Comparison of ENCODE assay signal across 9 mouse cellular contexts in genomic region chr4:137676057-137676456, GRCm38 (mm10). TPM values are rescaled to one million over a fixed set of nuclear protein-coding genes. Genes with fewer than 3 reads are reported as not detected.
DNase-seq lines count a peak whose midpoint lies in the region; ATAC-seq and TF ChIP-seq lines count a peak whose summit lies in the region.
"Had no signal": no experiment of that assay in that cellular context is flagged by ENCODE, and none has a peak within 500 bp of the region (broad histone marks: within the 10 kb centered on the region; RNA-seq: fewer than 3 reads in every experiment).

No protein-coding gene starts in this region.

- H3K4me3 ChIP-seq in hindbrain, embryonic 11.5 days (ENCODE audit: low read depth, low read length) = no peak overlapping the region
- H3K4me3 ChIP-seq in hindbrain, embryonic 16.5 days (ENCODE audit: low read length) = no peak overlapping the region
- H3K4me3 ChIP-seq in bone marrow macrophage, adult 2 months (ENCODE audit: insufficient read depth, low read length) = no peak overlapping the region
- no peak overlapping the region for H3K4me3 ChIP-seq in forebrain, embryonic 10.5 days
- H3K4me3 ChIP-seq in hindbrain, embryonic 12.5 days = no peak overlapping the region
- H3K4me3 ChIP-seq in limb, embryonic 10.5 days = no peak overlapping the region

- H3K9ac ChIP-seq in hindbrain, embryonic 11.5 days (ENCODE audit: low read depth, low read length) = no peak overlapping the region
- H3K9ac ChIP-seq in hindbrain, embryonic 16.5 days (ENCODE audit: low read depth, low read length) = no peak overlapping the region
- H3K9ac ChIP-seq in hindbrain, embryonic 12.5 days = no peak overlapping the region

- peaks cover 7% of the 10 kb centered on the region; the same call in 1 of the 2 replicates for H3K4me1 ChIP-seq in hindbrain, embryonic 11.5 days (replicated peaks; ENCODE audit: control insufficient read depth, insufficient read depth, low read length)
- peaks cover 23% of the 10 kb centered on the region for H3K4me1 ChIP-seq in hindbrain, embryonic 16.5 days (ENCODE audit: control insufficient read depth, insufficient read depth, low read depth, low read length)
- H3K4me1 ChIP-seq in bone marrow macrophage, adult 2 months (ENCODE audit: control insufficient read depth, insufficient read depth, low read length) = no peaks in the 10 kb centered on the region
- H3K4me1 ChIP-seq in forebrain, embryonic 10.5 days = peaks cover 38% of the 10 kb centered on the region
- H3K4me1 ChIP-seq in hindbrain, embryonic 12.5 days = peaks cover 13% of the 10 kb centered on the region
- peaks cover 14% of the 10 kb centered on the region for H3K4me1 ChIP-seq in limb, embryonic 10.5 days

- peak; percentile 90 for DNase-seq in hindbrain, embryonic 11.5 days (ENCODE audit: low spot score)
- peak; percentile 76 for DNase-seq in forebrain, embryonic 10.5 days (ENCODE audit: extremely low spot score, low spot score)
- peak; percentile 90 for DNase-seq in limb, embryonic 10.5 days (ENCODE audit: low spot score)
- peak; percentile 70 for DNase-seq in naive thymus-derived CD4-positive, alpha-beta T cell, adult 2 months (ENCODE audit: low read depth)
- DNase-seq in spleen, postnatal 4 days (ENCODE audit: low spot score in 2 of 2) = peak; percentile 62 to 89

- H3K27ac ChIP-seq in hindbrain, embryonic 11.5 days (ENCODE audit: low read depth, low read length) = no peak overlapping the region
- no peak overlapping the region; the same call in 1 of the 2 replicates for H3K27ac ChIP-seq in hindbrain, embryonic 16.5 days (ENCODE audit: low read depth, low read length)
- no peak overlapping the region for H3K27ac ChIP-seq in bone marrow macrophage, adult 2 months (ENCODE audit: insufficient read depth, low read depth, low read length)
- H3K27ac ChIP-seq in forebrain, embryonic 10.5 days = no peak overlapping the region
- no peak overlapping the region for H3K27ac ChIP-seq in hindbrain, embryonic 12.5 days
- H3K27ac ChIP-seq in limb, embryonic 10.5 days = no peak overlapping the region
- H3K27ac ChIP-seq: macrophage had no signal

- 8% methylated on average over 11 of the region's 11 CpGs for WGBS in hindbrain, embryonic 11.5 days
- 6% methylated on average over 11 of the region's 11 CpGs for WGBS in hindbrain, embryonic 16.5 days
- 9% methylated on average over 11 of the region's 11 CpGs for WGBS in forebrain, embryonic 10.5 days
- WGBS in hindbrain, embryonic 12.5 days = 9% methylated on average over 9 of the region's 11 CpGs
- WGBS in limb, embryonic 10.5 days = 8% methylated on average over 11 of the region's 11 CpGs

- TF ChIP-seq CTCF in bone marrow macrophage, adult 2 months (IDR thresholded peaks at IDR 0.05; ENCODE audit: low read depth, low read length) = peak; percentile 83

- H3K9me3 ChIP-seq in hindbrain, embryonic 11.5 days (ENCODE audit: control insufficient read depth, low read length) = no peaks in the 10 kb centered on the region
- no peaks in the 10 kb centered on the region for H3K9me3 ChIP-seq in hindbrain, embryonic 16.5 days (ENCODE audit: control insufficient read depth, low read length)
- no peaks in the 10 kb centered on the region for H3K9me3 ChIP-seq in forebrain, embryonic 10.5 days
- H3K9me3 ChIP-seq in hindbrain, embryonic 12.5 days (replicated peaks) = no peaks in the 10 kb centered on the region
- H3K9me3 ChIP-seq in limb, embryonic 10.5 days (replicated peaks) = no peaks in the 10 kb centered on the region

- no peak for ATAC-seq in hindbrain, embryonic 11.5 days (ENCODE audit: low FRiP score)
- no peak for ATAC-seq in hindbrain, embryonic 16.5 days
- ATAC-seq in hindbrain, embryonic 12.5 days (ENCODE audit: low FRiP score) = peak; percentile 30; the same call in 1 of the 2 replicates

- no peak overlapping the region for H3K4me2 ChIP-seq in hindbrain, embryonic 11.5 days (replicated peaks; ENCODE audit: low read depth, low read length)
- H3K4me2 ChIP-seq in hindbrain, embryonic 16.5 days (ENCODE audit: low read length) = no peak overlapping the region
- no peak overlapping the region for H3K4me2 ChIP-seq in hindbrain, embryonic 12.5 days (replicated peaks)

- no peaks in the 10 kb centered on the region for H3K36me3 ChIP-seq in hindbrain, embryonic 11.5 days (ENCODE audit: control insufficient read depth, insufficient read depth, low read length)
- H3K36me3 ChIP-seq in hindbrain, embryonic 16.5 days (ENCODE audit: control insufficient read depth, insufficient read depth, low read length) = no peaks in the 10 kb centered on the region
- no peaks in the 10 kb centered on the region for H3K36me3 ChIP-seq in forebrain, embryonic 10.5 days (replicated peaks)
- H3K36me3 ChIP-seq in hindbrain, embryonic 12.5 days = no peaks in the 10 kb centered on the region
- no peaks in the 10 kb centered on the region for H3K36me3 ChIP-seq in limb, embryonic 10.5 days

- no peak for TF ChIP-seq POLR2A in bone marrow macrophage, adult 2 months (IDR thresholded peaks at IDR 0.05; ENCODE audit: borderline replicate concordance, low read depth, low read length)

- peaks cover 5% of the 10 kb centered on the region for H3K27me3 ChIP-seq in hindbrain, embryonic 11.5 days (ENCODE audit: control insufficient read depth, insufficient read depth, low read length)
- H3K27me3 ChIP-seq in hindbrain, embryonic 16.5 days (replicated peaks; ENCODE audit: control insufficient read depth, insufficient read depth, low read length) = no peaks in the 10 kb centered on the region
- H3K27me3 ChIP-seq in forebrain, embryonic 10.5 days (ENCODE audit: poor library complexity, severe bottlenecking) = peaks cover 39% of the 10 kb centered on the region
- H3K27me3 ChIP-seq in hindbrain, embryonic 12.5 days = peaks cover 33% of the 10 kb centered on the region
- peaks cover 41% of the 10 kb centered on the region for H3K27me3 ChIP-seq in limb, embryonic 10.5 days (ENCODE audit: low read depth, poor library complexity, severe bottlenecking)

RNA-seq across cellular contexts. Expression of gene Rap1gap, which starts 11.5 kb away (rescaled TPM):
- 8.5 and 9.1 TPM in 2 replicates for polyA plus RNA-seq in hindbrain, embryonic 11.5 days (2014; fragmentation: Nextera tagmentation; extraction: Ambion mirVana)
- polyA plus RNA-seq in hindbrain, embryonic 16.5 days (2015; fragmentation: Nextera tagmentation; extraction: Ambion mirVana) = 119 and 120 TPM in 2 replicates
- 2.9 and 3.0 TPM in 2 replicates for polyA plus RNA-seq in bone marrow macrophage, adult 2 months (2012; ENCODE audit: insufficient read depth, insufficient read length, missing spikeins)
- polyA plus RNA-seq in forebrain, embryonic 10.5 days (2016; fragmentation: Nextera tagmentation; extraction: Ambion mirVana) = 3.8 and 4.0 TPM in 2 replicates
- polyA plus RNA-seq in hindbrain, embryonic 12.5 days (2016; fragmentation: Nextera tagmentation; extraction: Ambion mirVana) = 17.1 and 19.8 TPM in 2 replicates
- 2.8 and 4.2 TPM in 2 replicates for polyA plus RNA-seq in limb, embryonic 10.5 days (2016; fragmentation: Nextera tagmentation; extraction: Ambion mirVana)
